8 mouse cellular contexts compared by ENCODE assay signal in genomic region chr9:73159265-73159664, GRCm38 (mm10). TPM values are rescaled to one million over a fixed set of nuclear protein-coding genes. Genes with fewer than 3 reads are reported as not detected.
DNase-seq lines count a peak whose midpoint lies in the region.

No protein-coding gene starts in this region.

- DNase-seq in adrenal gland, postnatal 10 days, result peak; percentile 19
- DNase-seq in adrenal gland, postnatal 25 days, result no peak
- peak; percentile 38 for DNase-seq in kidney, postnatal 10 days
- DNase-seq in kidney, adult 8-10 months, result no peak
- DNase-seq in 3T3-L1 (ENCODE audit: low read depth, low spot score), result peak; percentile 60
- DNase-seq in embryo, embryonic 11 days, result peak; percentile 40
- DNase-seq in spleen, adult 12 weeks (ENCODE audit: low spot score), result no peak
- DNase-seq in adrenal gland, postnatal 4 days (ENCODE audit: low spot score in 2 of 2), result no peak

RNA-seq across cellular contexts. Expression of gene Rsl24d1, which starts 46.0 kb away (rescaled TPM):
- 10 to 100 TPM; 61.2 to 63.7 TPM for total RNA-seq in adrenal gland, postnatal 10 days (2021)
- 60.6 and 64.2 TPM in 2 replicates for total RNA-seq in adrenal gland, postnatal 25 days (2021)
- 10 to 100 TPM; 71.7 to 73.9 TPM for total RNA-seq in adrenal gland, postnatal 4 days (2021)

RNA-seq across cellular contexts. Expression of gene Gm20509, which starts 57.0 kb away (rescaled TPM):
- not detected for total RNA-seq in adrenal gland, postnatal 10 days (2021)
- 0.49 TPM in 1 of 2 replicates, not detected in the other for total RNA-seq in adrenal gland, postnatal 25 days (2021)
- total RNA-seq in adrenal gland, postnatal 4 days (2021), result not detected

RNA-seq across cellular contexts. Expression of gene Khdc3, which starts 57.6 kb away (rescaled TPM):
- under 1 TPM; 0.72 to 0.94 TPM for total RNA-seq in adrenal gland, postnatal 10 days (2021)
- total RNA-seq in adrenal gland, postnatal 25 days (2021), result 1.00 and 2.0 TPM in 2 replicates
- total RNA-seq in adrenal gland, postnatal 4 days (2021), result 1 to 10 TPM; 1.3 to 1.5 TPM

Comparison
In these comparisons a context has a peak if more than half of its experiments do, and no peak if none do; other contexts are left out.
1. DNase-seq: peak in adrenal gland, postnatal 10 days (single experiment), kidney, postnatal 10 days (single experiment), 3T3-L1 (single experiment) and embryo, embryonic 11 days (single experiment); none in adrenal gland, postnatal 25 days (single experiment), kidney, adult 8-10 months (0 of 2), spleen, adult 12 weeks (single experiment) and adrenal gland, postnatal 4 days (0 of 2).